Mouse (Mus musculus): ENCODE results near the gene Gcnt7.

DNA sequence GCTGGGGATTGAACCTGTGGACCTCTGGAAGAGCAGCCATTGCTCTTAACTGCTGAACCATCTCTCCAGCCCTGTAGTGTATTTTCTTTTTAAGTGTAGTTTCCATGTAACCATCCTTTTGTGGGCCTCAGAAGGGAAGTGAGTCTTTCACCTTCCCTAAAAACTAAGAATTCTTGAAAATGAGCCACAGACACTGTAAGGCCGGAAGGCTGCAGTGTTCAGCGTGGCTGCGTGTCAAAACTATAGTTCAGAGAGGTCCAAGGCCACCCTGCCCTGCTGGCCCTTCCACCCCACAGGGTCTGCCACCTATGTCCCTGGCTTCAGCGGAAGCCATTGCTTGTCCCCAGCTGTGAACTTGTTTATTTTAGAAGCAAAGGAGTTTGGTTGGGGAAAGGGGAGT, 52.2 kb downstream of the Gcnt7 start:
- TF ChIP-seq CTCF (IDR thresholded peaks at IDR 0.05; ENCODE audit: low read depth) (no peak), EP300 (IDR thresholded peaks at IDR 0.05; ENCODE audit: low read depth) (no peak)
